Mouse (Mus musculus) left cerebral cortex, adult 6 months (tissue): ENCODE data around the gene Dis3l2. TPM values are rescaled to one million over a fixed set of nuclear protein-coding genes. Genes with fewer than 3 reads are reported as not detected.

Experiments used
- long read RNA-seq, 2 experiments: library from polyadenylated mRNA; unstranded; transcript quantifications; one replicate each; pipeline ENCODE4 v2.0.0; 2019 to 2020
- polyA plus RNA-seq: library from polyadenylated mRNA; unstranded; fragments of <200 nt; fragmentation: Nextera tagmentation; gene quantifications from 2 replicates; pipeline ENCODE4 v1.2.3, GENCODE M21; 2021

Dis3l2 gene
- 11.8 and 14.9 TPM in 2 replicates for polyA plus RNA-seq
- long read RNA-seq, experiment 1, transcript Dis3l2-201 (21 exons, 3,085 nt) = minor isoform, 11 of 60 reads
- long read RNA-seq, experiment 1, transcript Dis3l2-202 (22 exons, 3,154 nt) = major isoform, 28 of 60 reads
- long read RNA-seq, experiment 1, partial matches to known transcripts = 8 of 60 reads
- long read RNA-seq, experiment 1, other reads (novel, unspliced or antisense) = 13 of 60 reads
- long read RNA-seq, experiment 2, partial matches to known transcripts = 15 of 29 reads
- long read RNA-seq, experiment 2, other reads (novel, unspliced or antisense) = 9 of 29 reads

DNA sequence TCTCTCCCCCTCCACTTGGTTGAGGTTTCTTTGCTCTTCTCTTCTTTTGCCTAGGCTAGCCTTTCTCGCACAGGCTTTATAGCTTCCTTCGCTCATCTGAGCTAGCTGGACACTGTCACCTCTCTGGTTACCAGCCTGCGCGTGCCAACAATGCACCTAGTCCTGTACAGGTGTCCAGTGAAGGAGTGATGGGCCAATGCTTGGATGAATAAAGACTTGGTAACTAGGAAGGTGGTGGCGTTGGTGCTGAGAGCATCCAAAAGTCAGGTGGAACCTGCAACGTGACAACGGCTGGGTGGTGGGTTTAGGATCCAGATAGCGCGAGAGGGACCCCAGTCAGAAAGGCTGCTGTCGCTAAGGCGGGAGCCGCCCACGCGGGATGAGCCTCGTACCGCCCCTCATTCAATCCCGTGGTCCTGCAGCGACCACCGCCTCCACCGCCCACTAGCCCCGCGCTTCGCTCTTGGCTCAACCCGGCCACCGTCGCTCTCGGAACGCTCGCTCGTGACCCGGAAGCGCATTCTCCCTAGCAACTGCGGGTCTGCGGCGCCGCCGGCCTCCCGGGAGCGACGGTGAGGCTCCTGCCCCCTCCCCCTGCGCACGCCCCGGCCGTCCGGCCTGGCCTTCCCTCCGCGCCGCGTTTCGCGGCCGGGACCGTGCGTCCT lies at the start of gene Dis3l2:
Gene Dis3l2 (plus strand): TSS at position 509 of the 665 bp plus-strand sequence.

DNA sequence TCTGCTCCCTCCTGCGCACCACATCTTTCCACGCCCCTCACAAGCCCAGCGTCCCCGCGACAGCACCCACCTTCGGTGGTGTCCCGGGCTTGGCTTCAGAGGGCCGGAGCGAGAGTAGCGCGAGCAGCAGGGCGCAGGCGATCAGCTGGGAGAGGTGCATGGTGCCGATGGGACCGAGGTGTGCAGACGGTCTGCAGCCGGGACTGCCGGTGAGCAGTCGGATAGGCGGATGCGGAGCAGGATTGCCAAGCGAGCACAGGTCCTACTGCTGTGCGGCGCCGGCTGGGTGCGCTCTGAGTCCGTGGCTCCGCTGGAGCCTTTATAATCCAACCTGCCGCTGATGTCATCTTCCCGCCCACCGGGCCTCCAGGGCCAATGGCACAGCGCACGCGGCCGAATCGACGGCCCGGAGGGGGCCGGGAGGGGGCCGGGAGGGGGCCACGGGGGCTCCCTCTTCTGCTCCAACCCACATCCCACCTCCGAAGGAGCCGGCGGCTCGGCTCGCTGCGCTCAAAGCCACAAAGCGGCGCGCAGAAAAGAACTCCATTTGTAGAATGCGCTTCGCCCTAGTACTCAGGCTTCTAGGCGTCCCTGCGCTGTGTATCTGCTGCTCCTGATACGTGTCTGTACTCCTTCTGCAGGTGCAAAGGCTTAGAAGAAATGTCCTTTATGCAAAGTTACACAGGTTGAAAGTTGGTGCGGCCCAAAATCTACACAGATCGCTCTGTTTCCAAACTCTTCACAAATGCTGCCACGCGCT lies 33.1 kb upstream of the Dis3l2 start, which contains the start of gene Nppc:
Gene Nppc (minus strand): TSS at position 293 of the 760 bp plus-strand sequence.

DNA sequence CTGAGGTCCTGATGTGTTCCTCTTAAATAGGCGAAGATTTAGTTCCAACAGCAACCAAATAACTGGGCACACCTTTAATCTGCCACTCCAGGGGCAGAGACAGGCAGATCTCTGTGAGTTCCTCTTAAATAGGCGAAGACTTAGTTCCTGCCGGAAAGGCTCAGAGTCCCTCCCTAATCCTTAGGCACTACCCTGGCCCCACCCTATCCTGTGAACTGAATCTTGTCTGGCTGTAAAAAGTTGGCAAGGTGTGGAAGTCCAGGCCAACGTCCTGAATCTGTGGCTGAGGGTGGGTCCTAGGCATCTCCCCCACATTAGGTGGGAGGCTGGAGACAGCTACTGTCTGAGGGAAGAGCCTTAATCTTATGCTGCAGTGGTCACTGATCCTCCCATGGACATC lies 386.2 kb downstream of the Dis3l2 start, which contains the start of gene Alppl2:
Gene Alppl2 (minus strand): TSS at position 101 of the 400 bp plus-strand sequence.

Other genes with a start within 250 kb of the Dis3l2 start
- 388 and 389 TPM in 2 replicates for gene Ptma, start 177.1 kb upstream of the Dis3l2 start, polyA plus RNA-seq
- 72.0 and 74.9 TPM in 2 replicates for gene Pde6d, start 121.2 kb upstream of the Dis3l2 start, polyA plus RNA-seq
- gene Cops7b, start 120.9 kb upstream of the Dis3l2 start, polyA plus RNA-seq = 13.8 and 20.7 TPM in 2 replicates
- 9.6 and 10.2 TPM in 2 replicates for gene Nppc, start 33.2 kb upstream of the Dis3l2 start, polyA plus RNA-seq